Mouse (Mus musculus) T-helper 2 cell (primary cell): ENCODE results near the gene Spin4.

Source experiments
- in situ Hi-C: fragments of 300-600 bp; cut with MboI, MseI; formaldehyde crosslinking; loops from one replicate; pipeline ENCODE4 v1.15.1; 2025; ENCODE audit warnings: high pct_unique_total_duplicates

The Spin4 gene

DNA sequence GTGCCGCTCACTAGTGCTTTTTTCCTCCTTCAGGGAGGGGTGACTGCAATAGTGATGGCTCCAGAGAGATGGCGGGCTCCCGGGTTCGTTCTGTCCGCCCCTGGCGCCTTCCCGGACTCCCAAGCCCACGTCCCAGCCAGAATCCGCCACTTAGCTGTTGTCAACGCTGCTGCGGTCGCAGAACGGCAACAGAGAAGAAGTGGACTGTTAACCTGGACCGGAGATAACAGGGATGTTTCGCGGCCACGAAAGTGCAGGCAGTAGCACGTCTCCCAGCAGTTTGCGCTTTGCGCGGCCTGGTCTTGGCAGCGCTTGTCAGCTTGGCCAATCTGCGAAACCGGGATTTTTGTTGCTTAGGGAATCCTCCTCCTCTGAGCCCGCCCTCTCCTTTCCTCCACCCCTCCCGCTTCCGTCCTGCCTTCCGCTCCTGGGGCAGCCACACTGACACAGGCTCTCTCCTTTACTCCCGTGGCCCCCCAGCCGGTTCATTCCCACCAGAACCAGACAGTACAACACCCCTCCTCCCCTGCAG, at the start of gene Spin4:
Spin4 (minus strand) TSS at position 322 of the 532 bp plus-strand sequence.
- in situ Hi-C loops: no loop called here

- in situ Hi-C loops: no loop called here
Measured at GRCm38 (mm10) chrX:95027907-95028306, 1.4 kb upstream of the Spin4 start.

- in situ Hi-C loops: no loop called here
Measured at GRCm38 (mm10) chrX:95025779-95026360, 612 bp downstream of the Spin4 start.

GRCm38 (mm10) chrX:95012033-95012432, 14.4 kb downstream of the Spin4 start:
- in situ Hi-C loops: loop anchor here (5.0 kb wide), 1 partner anchor 1125 kb away; no protein-coding TSS in a partner anchor

- in situ Hi-C loops: no loop called here
Measured at GRCm38 (mm10) chrX:94998845-94999244, 27.6 kb downstream of the Spin4 start.

GRCm38 (mm10) chrX:94994113-94994512, 32.4 kb downstream of the Spin4 start:
- in situ Hi-C loops: loop anchor here (5.0 kb wide), 1 partner anchor 82 kb away; no protein-coding TSS in a partner anchor

DNA sequence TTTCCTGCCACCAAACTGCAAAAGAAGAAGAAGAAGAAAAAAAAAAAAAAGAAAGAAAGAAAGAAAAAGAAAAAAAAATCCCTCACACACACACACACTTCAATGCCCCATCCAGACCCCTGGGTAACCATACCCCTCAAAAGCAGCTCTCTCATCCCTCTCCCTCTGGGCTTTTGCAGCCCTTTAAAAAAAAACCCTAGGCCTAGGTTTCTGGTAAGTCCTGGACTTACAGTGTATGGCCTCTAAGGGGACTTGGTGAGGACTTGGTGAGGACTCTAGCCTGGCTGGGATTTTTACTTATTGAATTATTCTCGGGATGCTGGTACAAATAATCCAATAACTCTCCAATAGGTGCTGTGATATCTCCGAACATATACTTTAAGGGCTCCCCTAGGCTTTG, 35.6 kb downstream of the Spin4 start:
- in situ Hi-C loops: loop anchor here (5.0 kb wide), 1 partner anchor 79 kb away; no protein-coding TSS in a partner anchor

DNA sequence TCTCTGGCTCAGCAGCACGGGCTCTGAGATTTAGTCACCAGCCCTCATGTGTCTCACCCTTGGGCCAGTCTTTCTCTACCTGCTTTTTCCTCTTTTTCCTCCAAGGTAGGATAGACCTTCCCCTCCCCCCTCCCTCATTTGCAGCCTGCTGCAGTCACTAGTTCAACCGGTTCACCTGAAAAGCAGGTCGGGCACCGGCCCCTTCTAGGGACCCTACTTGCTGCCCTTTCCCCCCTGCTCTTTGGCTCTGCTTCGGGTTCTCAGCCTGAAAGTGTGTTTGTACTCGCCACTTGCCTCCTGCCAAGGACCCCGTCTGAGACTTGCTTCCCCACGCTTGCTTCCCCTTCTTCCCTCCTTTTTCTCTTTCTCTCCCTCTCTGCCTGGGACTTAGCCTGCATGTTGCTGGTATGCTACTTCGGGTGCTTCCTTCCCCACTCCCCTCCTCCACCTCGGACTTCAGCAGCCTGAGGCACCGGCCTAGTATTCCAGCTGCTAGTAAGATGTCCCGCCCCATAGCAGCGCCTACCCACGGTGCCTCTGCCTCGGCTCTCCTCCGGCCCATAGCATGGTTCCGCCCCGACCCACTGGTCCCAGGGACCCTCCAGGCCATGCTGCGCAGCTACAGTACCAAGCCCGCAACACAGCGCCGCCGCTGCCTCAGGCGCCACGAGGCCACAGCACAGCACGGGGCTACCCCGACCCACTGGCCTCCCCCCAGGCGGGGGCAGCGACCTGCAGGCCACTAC, 36.2 kb downstream of the Spin4 start:
- in situ Hi-C loops: loop anchor here (5.0 kb wide), 1 partner anchor 78 kb away; no protein-coding TSS in a partner anchor
